Mouse (Mus musculus): ENCODE results near the gene Gm11114.

Gene Gm11114

DNA sequence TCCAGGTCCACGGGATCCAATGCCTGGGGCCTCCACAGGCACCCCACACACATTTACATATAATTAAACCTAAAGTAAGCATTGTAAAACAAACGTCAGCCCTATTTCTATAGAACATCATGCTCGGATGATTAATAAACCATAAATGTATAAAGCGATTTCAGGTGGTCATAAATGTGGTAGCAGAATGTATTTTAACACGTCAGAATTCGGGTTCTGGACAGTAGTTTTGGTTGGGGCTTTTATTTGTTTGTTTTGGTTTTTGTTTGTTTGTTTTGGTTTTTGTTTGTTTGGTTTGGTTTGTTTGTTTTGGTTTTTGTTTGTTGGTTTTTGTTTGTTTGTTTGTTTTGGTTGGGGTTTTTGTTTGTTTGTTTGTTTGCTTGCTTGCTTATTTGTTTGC is at the start of gene Gm11114:
Gm11114 (plus strand) TSS at position 301 of the 400 bp plus-strand sequence.
- no peak for ATAC-seq (ENCODE audit: low TSS enrichment)

DNA sequence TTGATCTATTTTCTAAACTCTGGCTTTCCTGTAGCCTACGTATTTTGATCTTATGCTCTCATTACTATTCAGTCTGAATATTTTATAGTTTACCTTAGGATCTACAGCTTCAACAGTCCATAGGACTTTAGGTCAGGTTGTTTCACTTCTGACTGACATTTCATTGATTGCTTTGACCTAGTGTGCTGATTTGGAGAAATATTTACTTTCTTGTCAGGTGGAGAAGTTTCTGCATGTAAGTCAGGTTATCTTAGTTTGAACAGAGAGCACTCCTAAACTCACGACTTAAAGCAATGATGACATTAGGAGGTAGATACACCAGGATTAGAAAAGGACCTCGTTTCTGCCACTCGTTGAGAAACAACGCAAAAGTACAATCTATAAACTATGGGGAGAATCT is 45.7 kb upstream of the Gm11114 start:
- no peak for ATAC-seq (ENCODE audit: low TSS enrichment)

DNA sequence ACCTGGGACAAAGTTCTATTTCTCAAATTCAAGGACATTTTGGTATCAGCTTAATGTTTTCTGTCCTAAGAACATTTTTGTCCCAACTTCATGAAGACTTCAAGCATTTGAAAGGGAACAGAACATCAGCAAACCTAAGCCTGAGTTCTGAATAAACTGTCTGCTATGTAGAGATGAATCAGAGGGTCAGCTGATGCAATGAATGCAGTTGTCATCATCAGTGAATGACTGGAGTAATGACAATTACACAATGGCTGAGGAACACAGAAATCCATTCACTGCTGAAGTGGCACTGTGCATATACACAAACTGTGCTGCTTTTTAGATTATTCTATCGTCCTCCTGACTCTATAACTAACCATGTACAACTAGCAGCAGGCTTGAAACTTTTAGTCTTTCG is 38.5 kb upstream of the Gm11114 start:
- ATAC-seq (ENCODE audit: low TSS enrichment): peak; percentile 38; the same call in 1 of the 2 replicates

DNA sequence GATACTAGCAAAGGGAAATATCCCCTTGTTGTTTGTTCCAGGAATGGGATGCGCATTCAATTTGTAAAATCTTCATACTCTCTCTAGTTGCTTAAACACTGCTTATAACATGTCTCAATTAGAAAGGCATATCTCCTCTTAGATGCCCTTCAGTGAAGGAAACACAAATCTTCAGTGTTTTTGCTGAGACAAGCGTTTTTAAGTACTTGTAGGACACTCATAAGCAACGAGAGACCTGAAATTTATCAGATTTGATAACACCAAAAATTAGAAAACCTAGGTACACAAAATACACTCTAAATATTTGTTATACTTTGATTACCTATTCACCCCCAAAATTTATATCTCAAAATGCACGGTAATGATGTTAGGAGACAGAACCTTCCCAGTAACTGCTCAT is 9.7 kb upstream of the Gm11114 start:
- no peak for ATAC-seq (ENCODE audit: low TSS enrichment)

DNA sequence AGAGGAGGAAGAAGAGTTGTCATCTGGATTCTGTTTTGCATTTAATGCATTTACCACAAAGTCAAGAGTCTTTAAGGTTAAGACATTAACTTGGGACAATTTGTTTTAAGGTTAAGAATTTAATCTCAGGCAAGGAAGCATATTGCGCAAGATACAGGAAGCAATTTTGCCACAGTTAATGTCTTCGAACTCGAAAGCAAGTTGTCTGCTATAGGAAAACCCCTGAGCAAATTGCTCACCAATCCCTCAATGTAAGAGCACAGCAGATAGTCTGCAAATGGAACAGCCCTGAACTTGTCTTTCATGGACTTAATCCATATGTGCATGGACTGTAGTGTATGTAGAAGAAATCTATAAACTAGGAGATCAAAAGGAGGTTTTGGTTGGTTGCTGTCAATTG is 9.2 kb upstream of the Gm11114 start:
- ATAC-seq (ENCODE audit: low TSS enrichment): no peak

DNA sequence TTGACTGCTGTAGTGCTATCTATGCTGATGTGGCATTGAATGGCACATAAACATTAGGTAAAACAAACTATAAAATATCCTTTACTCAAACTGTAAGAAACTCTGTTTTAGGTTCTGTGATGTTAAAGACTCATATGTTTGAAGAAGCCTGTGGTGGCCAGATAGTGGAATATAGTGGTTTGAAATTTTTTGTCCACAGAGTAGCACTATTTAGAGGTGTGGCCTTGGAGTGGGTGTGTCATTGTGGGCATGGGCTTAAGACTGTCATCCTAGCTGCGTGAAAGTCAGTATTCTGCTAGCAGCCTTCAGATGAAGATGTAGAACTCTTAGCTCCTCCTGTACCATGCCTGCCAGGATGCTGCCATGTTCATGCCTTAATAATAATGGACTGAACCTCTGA is 3.5 kb downstream of the Gm11114 start:
- no peak for ATAC-seq (ENCODE audit: low TSS enrichment)

DNA sequence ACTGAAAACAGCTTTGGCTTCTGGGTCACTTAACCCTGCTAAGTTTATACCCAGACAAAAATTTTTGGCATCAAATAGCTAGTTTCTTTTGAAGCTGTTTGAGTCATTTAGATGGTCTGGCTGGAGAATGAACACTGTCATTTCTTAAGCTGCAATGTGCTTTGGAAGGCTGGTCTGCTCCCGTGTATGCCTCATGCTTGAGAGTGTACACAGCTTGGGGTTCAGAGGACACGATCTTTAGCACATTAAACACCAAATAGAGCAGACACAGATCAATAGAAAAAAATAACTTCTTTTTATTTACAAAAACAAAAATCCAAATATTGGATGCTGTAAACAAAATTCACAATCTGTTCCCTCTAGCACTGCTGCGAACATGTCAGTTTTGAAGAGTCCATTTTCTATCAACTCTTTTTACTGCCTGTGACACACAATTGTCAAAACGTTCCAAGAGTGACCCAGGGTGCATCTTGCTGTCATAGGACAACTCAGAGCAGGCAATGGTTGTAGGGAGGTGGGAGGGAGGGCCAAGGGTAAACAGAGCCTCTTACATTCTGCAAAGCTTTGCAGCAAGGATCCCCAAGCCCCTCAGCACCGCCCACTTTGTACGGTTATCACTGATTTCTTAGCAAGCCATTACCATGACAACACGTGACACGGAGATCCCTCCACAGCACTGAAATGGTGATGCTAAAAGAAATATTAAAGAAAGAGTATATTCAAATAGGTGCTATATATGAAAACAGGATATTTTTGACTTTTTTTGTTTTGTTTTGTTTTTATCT is 7.8 kb downstream of the Gm11114 start:
- no peak for ATAC-seq (ENCODE audit: low TSS enrichment)

DNA sequence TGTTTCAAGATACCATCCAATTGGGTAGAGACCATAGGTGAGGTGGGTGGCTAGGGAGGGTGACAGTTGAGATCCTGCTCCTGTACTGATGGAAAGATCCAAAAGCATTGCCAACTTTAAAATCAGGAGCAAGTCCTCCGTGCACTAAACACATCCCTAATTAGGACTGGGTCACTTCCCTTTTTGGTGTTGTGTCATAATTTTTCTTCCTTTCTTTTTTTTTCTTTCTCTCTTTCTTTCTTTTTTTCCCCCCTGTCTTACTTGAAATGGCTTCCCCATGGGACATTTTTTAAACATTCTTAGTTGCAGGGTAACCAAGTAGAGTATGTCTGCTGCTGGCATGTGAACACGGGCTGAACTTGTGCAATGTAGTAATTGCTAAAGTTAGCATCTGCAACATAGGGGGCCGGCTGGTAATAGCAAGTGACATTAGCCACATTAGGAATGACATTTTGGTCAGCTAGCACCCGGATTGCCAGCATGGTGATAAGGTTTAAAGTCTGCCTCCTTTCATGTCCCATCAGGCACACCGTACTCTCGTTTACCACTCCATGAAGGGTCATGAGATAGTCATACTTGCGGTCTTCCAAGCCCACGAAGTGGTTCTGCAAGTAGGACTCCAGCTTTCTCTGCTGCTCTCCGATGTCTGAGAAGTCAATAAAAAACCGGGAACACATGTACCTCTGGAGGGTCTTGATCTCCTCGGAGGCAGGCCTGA is 11.7 kb downstream of the Gm11114 start:
- ATAC-seq (ENCODE audit: low TSS enrichment): no peak

DNA sequence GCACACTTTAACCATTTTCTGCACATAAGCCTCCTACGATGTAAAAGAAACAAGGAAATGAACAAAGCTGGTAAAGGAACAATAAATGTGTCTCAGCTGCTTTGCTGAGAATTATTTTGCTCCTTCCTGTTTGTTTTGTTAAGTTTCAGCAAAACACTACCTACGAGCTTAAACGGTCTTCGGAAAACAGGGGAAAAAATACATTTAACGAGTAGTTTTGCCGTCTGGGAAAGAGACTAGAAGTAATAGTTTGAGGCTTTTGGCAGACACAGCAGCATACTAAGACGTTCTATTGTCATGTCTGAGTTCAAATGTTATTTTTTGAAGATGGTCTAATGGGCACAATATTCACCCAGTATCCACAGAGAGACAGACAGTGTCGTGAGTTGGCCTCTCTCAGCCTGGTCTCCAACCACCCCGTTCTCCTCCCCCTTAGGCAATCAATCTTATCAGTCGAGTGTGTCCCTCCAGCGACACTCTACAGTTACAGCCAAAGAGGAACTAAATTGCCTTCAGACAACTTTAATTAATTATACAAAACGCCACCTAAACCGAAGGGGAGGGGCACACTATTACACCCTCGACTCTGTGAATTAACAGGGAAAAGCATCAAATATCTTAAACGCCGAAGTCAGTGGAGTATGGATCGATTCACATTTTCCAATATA is 12.8 kb downstream of the Gm11114 start:
- ATAC-seq (ENCODE audit: low TSS enrichment): no peak

DNA sequence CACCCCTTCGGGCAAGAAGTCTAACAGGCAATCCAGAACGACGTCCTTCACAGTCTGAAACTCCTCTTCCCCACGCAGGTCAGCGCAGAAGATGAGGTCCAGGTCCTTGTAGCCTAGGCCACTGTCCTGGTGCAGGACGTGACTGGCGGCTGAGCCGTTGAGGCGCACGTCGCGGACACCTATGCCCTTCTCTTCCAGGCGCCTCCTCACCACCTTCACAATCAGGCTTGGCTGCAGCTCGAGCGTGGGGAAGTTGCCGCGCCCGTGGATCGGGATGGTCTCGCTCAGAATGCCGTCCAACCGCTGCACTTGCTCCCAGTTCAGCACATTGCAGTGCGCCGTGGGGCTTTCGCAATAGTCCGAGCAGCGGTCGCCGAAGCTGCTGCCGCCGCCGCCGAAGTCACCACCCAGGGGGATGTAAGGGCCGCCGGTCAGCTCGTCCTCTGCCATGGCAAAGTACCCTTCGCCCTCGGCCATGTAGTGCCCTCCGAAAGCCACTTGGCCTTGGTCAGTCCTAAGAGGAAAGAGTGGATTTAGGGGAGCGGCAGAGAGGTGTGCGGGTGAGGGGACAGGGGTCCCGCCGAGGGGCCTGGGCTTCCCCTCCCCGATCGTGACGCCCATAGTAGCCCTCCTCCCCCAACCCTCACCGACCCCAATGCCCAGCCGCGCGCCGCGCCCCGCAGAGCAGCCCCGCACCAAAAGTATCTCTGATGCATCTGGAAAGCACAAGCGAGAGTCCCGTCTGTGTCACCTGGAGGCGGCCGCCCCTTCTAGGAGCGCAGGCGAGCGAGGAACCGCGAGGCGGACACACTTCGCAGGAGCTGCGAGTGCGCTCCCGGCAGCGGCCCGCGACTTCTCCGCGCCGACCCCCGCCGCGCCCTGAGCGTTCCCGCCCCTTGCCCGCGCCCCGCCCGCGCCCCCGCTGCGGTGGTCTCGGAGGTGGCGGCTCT is 14.0 kb downstream of the Gm11114 start:
- ATAC-seq (ENCODE audit: low TSS enrichment): no peak

DNA sequence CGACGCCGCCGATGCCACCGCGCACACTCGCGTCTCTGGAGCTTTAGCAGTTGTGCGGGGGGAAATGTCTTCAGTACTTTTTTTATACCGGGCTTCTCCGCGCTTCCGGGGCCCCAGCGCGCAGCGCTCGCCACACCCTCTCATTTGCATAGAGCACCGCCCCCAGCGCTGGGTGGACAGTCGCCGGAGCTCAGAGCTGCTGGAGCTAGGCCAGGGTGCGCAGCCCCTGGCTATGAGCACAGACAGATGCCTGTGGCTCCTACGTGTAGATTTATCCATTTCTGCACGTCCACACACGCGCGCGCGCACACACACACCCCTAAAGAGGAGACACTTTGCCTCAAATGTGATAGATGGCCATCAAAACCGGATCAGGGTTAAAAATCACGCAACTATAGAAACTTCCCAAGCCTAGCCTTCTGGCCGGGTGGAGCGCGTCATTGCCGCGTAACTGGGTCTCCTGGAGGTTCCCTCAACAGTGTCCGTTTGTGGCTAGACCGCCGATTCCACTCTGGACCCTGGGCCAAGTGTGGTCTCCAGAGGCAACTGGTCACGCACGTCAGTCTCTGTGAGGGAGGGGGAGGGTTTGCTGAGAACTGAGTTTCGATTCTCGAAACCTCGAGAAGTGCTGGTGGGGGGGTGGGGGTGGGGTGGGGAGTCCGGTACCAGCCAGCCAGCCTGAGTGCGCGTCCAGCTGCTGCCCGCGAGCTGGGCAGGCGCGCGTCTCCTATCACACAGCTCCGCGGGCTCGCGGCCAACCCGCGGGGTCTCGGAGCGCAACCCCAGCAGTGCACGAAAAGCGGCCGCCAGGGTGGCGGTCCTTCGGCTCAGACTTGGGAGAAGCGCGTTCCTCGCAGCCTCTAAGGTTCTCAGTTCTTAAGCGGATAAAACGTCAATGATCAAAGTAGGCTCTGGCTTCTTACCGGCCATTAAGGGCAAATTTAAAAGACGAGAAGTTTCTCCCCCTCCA is 15.0 kb downstream of the Gm11114 start, which contains the start of gene Tent5a:
Tent5a (minus strand) TSS at position 107 of the 970 bp plus-strand sequence.
- peak; percentile 62 for ATAC-seq (ENCODE audit: low TSS enrichment)

DNA sequence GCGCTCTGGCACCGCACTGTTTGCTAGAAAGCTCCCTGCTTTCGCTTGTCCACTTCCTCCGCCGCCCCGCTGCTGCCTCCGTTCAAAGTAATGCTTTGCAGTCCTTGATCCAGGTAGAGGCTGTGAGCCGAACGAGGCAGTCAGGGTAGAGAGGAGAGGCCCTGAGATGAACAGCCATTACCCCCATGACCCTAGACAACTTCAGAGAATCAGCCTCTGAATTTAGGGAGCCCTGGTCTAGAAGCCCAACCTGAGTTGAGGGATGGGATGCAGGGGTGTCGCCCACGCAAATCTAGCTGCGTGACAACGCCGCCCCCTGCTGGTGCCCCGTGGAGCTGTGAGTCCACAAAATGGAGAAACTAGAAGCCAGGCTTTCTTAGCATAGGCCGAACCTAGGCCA is 15.7 kb downstream of the Gm11114 start:
- peak; percentile 38 for ATAC-seq (ENCODE audit: low TSS enrichment)

DNA sequence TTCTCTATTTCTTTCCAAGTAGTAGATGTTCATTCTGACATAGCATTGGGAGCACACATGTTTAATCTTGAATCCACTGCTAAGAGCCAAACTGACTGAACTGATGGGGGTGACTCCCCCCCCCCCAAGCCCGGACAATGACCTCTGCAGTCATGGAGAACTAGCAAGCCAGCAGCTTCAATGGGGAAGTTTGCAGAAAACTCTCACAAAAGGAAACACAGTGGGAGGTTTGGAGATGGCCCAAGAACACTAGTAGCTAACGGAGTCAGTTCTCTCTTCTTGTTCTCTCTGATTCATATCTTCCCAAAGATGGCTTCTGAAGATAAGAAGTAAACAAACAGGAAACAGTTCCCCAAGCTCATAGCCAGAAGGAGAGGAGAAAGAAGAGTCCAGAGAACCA is 18.9 kb downstream of the Gm11114 start:
- ATAC-seq (ENCODE audit: low TSS enrichment): no peak

DNA sequence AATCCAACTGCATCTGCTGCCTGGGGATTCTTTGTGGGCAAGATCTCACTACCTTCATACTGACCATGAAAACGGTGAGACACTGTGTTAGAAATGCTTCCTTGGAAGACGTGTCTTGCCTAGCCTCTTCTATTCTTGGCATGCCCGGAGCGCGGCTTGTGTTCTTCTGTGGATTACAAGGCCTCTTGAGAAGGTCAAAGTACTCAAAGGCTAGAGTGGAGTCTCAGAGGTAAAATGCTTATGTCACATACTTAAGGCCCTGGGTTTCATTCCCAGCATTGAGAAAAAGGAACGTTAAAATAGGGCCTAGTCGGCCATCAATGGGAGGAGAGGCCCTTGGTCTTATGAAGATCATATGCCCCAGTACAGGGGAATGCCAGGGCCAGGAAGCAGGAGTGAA is 23.5 kb downstream of the Gm11114 start:
- ATAC-seq (ENCODE audit: low TSS enrichment): no peak

DNA sequence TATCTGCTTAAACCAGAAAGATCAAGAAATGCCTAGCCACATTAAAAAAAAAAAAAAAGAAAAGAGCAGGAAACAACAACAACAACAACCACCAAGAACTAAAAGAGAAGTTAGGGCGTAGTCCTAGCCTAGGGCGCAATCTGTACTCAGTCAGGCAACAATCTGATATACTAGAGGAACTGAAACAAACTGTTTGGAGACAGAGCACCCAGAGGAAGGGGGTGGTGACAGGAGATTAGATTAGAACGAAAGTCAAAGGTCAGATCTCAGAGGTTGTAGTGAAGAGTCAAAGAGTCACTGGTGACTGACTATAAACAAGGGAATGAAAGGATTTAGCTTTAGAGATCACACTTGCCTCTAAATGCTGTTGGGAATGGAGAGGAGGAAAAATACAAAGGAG is 27.7 kb downstream of the Gm11114 start:
- no peak for ATAC-seq (ENCODE audit: low TSS enrichment)

DNA sequence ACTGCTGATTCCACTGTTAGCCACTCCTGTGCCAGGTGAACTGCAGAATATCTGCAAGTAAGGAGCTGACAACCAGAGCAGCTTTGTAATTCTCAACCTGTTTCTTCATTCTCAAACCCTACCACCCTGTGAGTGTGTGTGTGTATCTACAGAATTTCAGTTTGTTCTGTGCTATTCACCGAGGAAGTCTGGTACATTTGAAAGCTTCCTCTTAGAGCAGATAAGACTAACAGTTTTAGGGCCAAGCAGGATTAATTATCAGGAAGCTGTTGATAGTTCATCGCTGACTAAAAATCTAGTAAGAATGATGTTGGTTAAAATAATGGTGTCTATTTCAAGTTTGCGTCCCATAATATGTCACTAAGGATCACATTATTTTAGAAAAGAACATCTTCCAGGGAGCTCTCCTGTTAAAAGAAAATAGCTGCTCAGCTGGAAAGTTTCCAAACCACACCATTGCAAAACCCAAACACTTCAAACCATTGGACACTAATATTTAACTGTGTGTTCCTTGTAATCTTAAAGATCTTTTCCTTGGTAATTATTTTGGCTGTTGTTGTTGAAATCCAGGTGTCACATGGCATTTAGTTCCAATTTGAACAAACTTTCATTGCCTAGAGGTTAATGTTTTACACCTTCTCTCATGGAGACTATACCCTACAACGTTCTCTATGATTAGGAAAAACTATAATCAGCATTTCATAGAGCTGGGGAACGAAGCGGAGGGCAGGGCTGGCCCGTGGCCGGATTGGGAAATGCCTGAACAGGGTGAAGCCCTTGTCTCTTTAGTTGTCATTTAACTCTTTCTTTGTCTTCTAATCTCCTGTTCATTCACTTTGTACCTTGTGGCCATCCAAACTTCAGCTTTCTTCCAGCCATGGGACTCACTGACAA is 30.6 kb downstream of the Gm11114 start:
- no peak for ATAC-seq (ENCODE audit: low TSS enrichment)

DNA sequence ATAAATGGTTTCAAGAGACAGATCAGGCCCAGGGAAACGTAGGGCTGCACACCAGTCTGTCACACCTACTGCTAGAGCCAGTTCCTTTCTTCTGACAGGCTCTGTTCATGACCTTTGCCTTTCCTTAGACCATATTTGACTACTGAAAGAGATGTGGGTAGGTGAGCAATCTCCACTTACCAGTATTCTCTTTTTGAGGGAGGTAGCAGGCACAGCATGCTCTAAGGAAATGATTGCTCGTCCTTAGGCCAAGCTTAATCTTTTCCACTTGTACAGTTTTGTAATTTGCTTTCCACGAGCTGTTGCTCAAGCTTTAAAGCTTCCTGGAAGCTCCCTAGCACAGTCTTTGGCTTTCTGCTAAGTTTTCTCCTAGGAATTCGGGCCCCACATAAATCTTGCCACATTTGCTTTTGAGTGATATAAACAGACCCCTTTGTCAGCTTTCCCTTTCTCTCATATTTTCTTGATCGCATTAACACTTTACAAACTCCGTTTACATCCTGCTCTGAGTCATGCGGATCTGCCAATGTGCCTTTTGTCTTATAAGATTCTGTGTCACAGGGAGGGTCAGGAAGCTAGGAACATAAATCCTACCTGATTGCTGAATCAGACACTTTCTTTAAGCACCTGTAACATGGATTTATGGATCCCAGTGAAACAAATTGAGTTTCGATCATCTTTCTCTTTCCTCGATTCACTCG is 35.4 kb downstream of the Gm11114 start:
- ATAC-seq (ENCODE audit: low TSS enrichment): no peak

DNA sequence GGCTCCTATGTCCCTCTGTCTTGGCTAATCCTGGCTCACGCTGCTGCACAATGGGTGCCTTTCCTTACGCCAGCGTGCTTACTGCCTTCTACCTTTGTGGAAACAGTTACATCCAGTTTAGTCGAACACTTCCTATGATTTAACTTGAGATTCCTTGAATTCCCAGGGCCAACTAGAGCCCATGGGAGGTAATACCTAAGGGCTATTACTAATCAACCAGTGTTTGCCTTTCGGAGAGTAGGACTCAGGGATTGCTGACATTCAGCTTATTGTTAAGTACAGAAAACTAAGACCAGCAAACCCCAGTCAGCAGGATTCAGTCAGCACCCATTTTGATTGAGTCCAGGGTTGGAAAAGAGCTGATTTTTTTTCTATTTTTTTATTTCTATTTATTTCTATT is 43.0 kb downstream of the Gm11114 start:
- ATAC-seq (ENCODE audit: low TSS enrichment): no peak
